18 mouse cellular contexts compared by ENCODE assay signal in the genomic region with DNA sequence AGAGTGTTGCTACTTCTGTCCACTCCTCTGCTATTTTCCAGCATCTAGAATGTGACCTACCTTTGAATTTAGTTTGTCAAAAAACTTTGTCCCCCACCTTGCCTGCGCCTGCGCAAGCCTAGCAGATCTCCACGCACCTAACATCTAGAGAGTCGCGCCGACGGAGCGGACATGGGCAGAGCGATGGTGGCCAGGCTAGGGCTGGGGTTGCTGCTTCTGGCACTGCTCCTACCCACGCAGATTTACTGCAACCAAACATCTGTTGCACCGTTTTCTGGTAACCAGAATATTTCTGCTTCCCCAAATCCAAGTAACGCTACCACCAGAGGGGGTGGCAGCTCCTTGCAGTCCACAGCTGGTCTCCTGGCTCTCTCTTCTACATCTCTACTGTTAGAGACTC.
"Had no signal": no experiment of that assay in that cellular context is flagged by ENCODE, and none has a peak within 500 bp of the region (broad histone marks: within the 10 kb centered on the region; RNA-seq: fewer than 3 reads in every experiment).

No protein-coding gene starts in this region.

- H3K9me3 ChIP-seq: limb, embryonic 12.5 days; limb, embryonic 15.5 days; liver, embryonic 12.5 days; liver, embryonic 15.5 days; lung, embryonic 15.5 days; midbrain, embryonic 10.5 days; midbrain, embryonic 13.5 days; neural tube, embryonic 12.5 days; neural tube, embryonic 15.5 days had no signal

- ATAC-seq: liver, embryonic 12.5 days; midbrain, embryonic 13.5 days had no signal

- H3K27me3 ChIP-seq: limb, embryonic 12.5 days; limb, embryonic 15.5 days; liver, embryonic 12.5 days; liver, embryonic 15.5 days; lung, embryonic 15.5 days; midbrain, embryonic 13.5 days; neural tube, embryonic 12.5 days; neural tube, embryonic 15.5 days had no signal

- DNase-seq: kidney, adult 11 months; kidney, adult 8-10 months; kidney, postnatal 14 days; kidney, postnatal 4 days; left cerebral cortex, postnatal 4 days; lung, adult 18-20 months; lung, postnatal 10 days; lung, postnatal 36 days; thymus, postnatal 25 days had no signal

- H3K4me2 ChIP-seq: limb, embryonic 12.5 days; limb, embryonic 15.5 days; liver, embryonic 12.5 days; liver, embryonic 15.5 days; lung, embryonic 15.5 days; midbrain, embryonic 13.5 days; neural tube, embryonic 12.5 days; neural tube, embryonic 15.5 days had no signal

- H3K4me3 ChIP-seq: limb, embryonic 12.5 days; limb, embryonic 15.5 days; liver, embryonic 12.5 days; liver, embryonic 15.5 days; lung, embryonic 15.5 days; midbrain, embryonic 10.5 days; midbrain, embryonic 13.5 days; neural tube, embryonic 12.5 days; neural tube, embryonic 15.5 days had no signal

- H3K4me1 ChIP-seq: limb, embryonic 12.5 days; limb, embryonic 15.5 days; liver, embryonic 12.5 days; liver, embryonic 15.5 days; lung, embryonic 15.5 days; midbrain, embryonic 10.5 days; midbrain, embryonic 13.5 days; neural tube, embryonic 12.5 days; neural tube, embryonic 15.5 days had no signal

- H3K27ac ChIP-seq: limb, embryonic 12.5 days; limb, embryonic 15.5 days; liver, embryonic 12.5 days; liver, embryonic 15.5 days; lung, embryonic 15.5 days; midbrain, embryonic 10.5 days; midbrain, embryonic 13.5 days; neural tube, embryonic 12.5 days; neural tube, embryonic 15.5 days had no signal

- H3K36me3 ChIP-seq: limb, embryonic 12.5 days; limb, embryonic 15.5 days; liver, embryonic 12.5 days; liver, embryonic 15.5 days; lung, embryonic 15.5 days; midbrain, embryonic 10.5 days; midbrain, embryonic 13.5 days; neural tube, embryonic 12.5 days; neural tube, embryonic 15.5 days had no signal

- H3K9ac ChIP-seq: limb, embryonic 12.5 days; limb, embryonic 15.5 days; liver, embryonic 12.5 days; liver, embryonic 15.5 days; lung, embryonic 15.5 days; midbrain, embryonic 13.5 days; neural tube, embryonic 12.5 days; neural tube, embryonic 15.5 days had no signal
